Mouse (Mus musculus): ENCODE data around the gene Map3k21. TPM values are rescaled to one million over a fixed set of nuclear protein-coding genes. Genes with fewer than 3 reads are reported as not detected.

Gene Map3k21
- polyA plus RNA-seq (2012; rRNA removed): 5.0 and 5.3 TPM in 2 replicates

GRCm38 (mm10) chr8:125910365-125911228 is at the start of gene Map3k21:
Gene Map3k21 (plus strand): TSS chr8:125910450.

GRCm38 (mm10) chr8:125897868-125898788 is 12.1 kb upstream of the Map3k21 start, which contains the start of gene Pcnx2:
Gene Pcnx2 (minus strand): TSS chr8:125898317.

GRCm38 (mm10) chr8:125995101-125995986 is 85.1 kb downstream of the Map3k21 start, which contains the start of gene Kcnk1:
Gene Kcnk1 (plus strand): TSS chr8:125995170.

Other genes starting within 250 kb of the Map3k21 start
- gene Map10, start 240.6 kb upstream of the Map3k21 start, polyA plus RNA-seq (2012; rRNA removed): 0.73 and 0.77 TPM in 2 replicates
- 10.7 and 17.9 TPM in 2 replicates for gene Ntpcr, start 180.5 kb upstream of the Map3k21 start, polyA plus RNA-seq (2012; rRNA removed)
- 0.08 and 0.32 TPM in 2 replicates for gene Pcnx2, start 12.1 kb upstream of the Map3k21 start, polyA plus RNA-seq (2012; rRNA removed)
- gene Kcnk1, start 84.7 kb downstream of the Map3k21 start, polyA plus RNA-seq (2012; rRNA removed): 33.9 and 36.8 TPM in 2 replicates

Measured in stomach, adult 2 months (tissue).